Mouse (Mus musculus): Measurements from ENCODE around the gene Tnrc6a.

DNA sequence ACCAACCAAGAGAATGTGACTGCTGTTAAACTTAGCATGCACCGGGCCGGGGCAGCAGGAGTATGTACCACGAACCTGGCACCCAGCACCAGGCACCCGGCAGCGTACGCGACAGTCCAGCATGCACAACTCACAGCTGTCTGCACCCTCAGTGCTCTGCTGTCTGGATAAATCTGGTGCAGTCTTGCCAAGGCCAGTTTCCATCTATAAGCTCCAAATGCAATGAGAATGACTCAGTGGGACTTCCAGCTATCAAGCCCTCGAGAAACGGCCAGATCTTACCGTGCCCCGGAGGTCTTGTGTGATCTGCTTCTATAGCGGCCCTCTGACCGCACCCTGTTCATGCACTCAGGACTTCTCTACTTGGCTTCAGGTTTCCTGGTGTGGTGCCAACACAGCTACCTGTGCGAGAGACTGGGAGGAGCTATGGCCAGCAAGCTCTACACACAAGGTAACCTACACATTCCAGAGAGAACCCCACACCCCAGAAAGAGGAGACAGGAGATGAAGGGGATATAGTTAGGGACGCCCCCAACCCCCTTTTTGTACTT lies 76.0 kb downstream of the Tnrc6a start:
- TF ChIP-seq EP300 (IDR thresholded peaks at IDR 0.05; ENCODE audit: low read length) (no peak), CTCF (conservative IDR thresholded peaks at IDR 0.05 in 1 of 2, IDR thresholded peaks at IDR 0.05 in 1 of 2; ENCODE audit: low read depth in 2 of 2, low read length in 2 of 2) (no peak), E2F4 (IDR thresholded peaks at IDR 0.05; ENCODE audit: insufficient replicate concordance, low read depth, low read length) (no peak), MXI1 (IDR thresholded peaks at IDR 0.05; ENCODE audit: low read depth, low read length) (no peak), MAFK (IDR thresholded peaks at IDR 0.05; ENCODE audit: insufficient replicate concordance, low read length) (no peak), ELF1 (IDR thresholded peaks at IDR 0.05; ENCODE audit: low read depth, low read length) (no peak), POLR2A (IDR thresholded peaks at IDR 0.05; ENCODE audit: low read depth, low read length) (no peak), POLR2AphosphoS2 (IDR thresholded peaks at IDR 0.05; ENCODE audit: low read depth, low read length) (no peak), GABPA (IDR thresholded peaks at IDR 0.05; ENCODE audit: insufficient replicate concordance, low read depth, low read length) (no peak), USF2 (conservative IDR thresholded peaks at IDR 0.05; ENCODE audit: low read depth, low read length) (no peak)
